Mouse (Mus musculus): ENCODE results near the gene Traf3ip3. TPM values are rescaled to one million over a fixed set of nuclear protein-coding genes. Genes with fewer than 3 reads are reported as not detected.

Gene Traf3ip3
- polyA plus RNA-seq, 1 experiment: 62.7 TPM

DNA sequence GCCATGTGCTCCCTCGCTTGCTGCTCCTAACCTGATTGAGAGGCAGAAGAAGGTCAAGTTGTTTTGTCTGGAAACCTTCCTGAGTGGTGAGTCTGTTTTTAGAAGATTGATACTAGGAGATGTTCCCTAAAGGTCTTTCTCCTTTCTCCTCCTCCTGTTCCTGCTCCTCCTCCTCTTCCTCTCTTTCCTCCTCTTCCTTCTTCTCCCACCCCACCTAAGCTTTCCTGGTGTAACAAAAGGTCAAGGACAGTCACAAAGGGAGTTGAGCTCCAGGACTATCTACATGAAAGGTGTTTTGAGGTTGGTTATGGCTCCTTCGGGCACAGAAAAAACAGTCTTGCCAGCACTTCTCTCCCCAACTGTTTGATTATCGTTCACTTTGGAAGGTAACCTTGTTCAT lies 33.8 kb downstream of the Traf3ip3 start, which contains the start of gene A130010J15Rik:
A130010J15Rik (plus strand) TSS at position 301 of the 400 bp plus-strand sequence.
- DNase-seq (ENCODE audit: low read depth in 1 of 2, low spot score in 2 of 2): no peak
- no peak within 1 kb of the TSS for H3K27ac ChIP-seq (ENCODE audit: insufficient read depth, low read length)
- no peaks in the 10 kb centered on the region for H3K27me3 ChIP-seq (ENCODE audit: control insufficient read depth, insufficient read depth, low read length)
- peaks cover 9% of the 10 kb centered on the region for H3K4me1 ChIP-seq (ENCODE audit: control insufficient read depth, insufficient read depth, insufficient read length)
- no peak within 1 kb of the TSS for H3K4me3 ChIP-seq (ENCODE audit: extremely low read depth, insufficient read depth, insufficient read length)
- H3K36me3 ChIP-seq (ENCODE audit: control insufficient read depth, insufficient read depth, low read length): no peaks in the 10 kb centered on the region
- TF ChIP-seq CTCF (IDR thresholded peaks at IDR 0.05; ENCODE audit: extremely low read depth, insufficient read depth, insufficient read length, insufficient replicate concordance) (no peak), POLR2A (IDR thresholded peaks at IDR 0.05; ENCODE audit: low read depth, low read length) (no peak)
- 88% methylated on average over 3 of the region's 3 CpGs for WGBS

DNA sequence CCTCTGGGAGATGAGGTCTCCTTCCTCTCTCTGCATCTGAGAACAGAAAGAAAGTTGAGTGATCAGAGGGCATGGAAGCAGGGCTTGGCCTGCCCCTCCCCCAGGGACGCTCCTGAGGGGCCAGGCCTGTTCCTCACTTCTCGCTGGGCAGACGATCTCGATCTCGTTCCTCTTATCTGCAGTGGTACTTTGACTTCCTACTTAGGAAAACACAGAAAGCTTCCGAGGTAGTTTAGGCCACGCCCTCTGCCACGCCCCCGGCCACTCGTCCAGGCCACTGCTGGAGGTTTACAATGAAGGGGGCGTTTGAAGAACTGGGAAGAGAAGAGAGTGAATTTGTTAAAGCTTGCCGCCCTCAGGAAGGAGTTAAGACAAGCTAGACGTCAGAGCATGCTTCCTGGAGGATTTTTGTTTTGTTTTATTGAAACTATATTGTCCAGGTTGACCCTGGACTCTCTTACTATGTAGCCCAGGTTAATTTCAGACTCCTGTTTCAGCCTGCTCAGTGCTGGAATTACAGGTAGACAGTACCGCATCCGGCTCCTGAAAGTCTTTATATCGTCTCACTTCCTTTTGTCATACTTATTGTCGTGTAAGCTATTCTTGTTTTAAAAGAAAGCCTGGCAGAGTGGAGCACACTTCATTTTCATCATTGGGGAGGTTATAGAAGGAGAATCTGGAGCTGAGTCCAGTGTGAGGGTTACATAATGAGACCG lies 41.0 kb downstream of the Traf3ip3 start:
- TF ChIP-seq CTCF (IDR thresholded peaks at IDR 0.05; ENCODE audit: extremely low read depth, insufficient read depth, insufficient read length, insufficient replicate concordance) (no peak), POLR2A (IDR thresholded peaks at IDR 0.05; ENCODE audit: low read depth, low read length) (no peak)

DNA sequence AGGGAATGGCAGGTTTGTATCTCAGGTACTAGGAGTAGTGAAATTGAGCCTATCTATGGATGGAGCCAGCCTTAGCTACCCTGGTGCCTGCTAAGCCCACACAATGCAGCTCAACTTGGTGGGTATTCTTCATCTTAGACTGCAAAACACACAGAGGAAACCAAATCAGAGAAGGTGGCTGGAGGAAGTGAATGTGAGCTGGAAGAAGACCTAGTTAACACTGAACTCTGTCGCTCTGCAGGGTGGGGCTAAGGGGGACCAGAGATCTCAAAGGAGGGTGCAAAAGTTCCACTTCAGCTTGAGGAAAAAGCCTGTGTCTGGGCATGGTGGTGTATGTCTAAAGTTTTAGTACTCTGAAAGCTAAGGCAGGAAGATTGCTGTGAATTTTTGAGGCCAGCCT lies 41.9 kb downstream of the Traf3ip3 start:
- DNase-seq (ENCODE audit: low read depth in 1 of 2, low spot score in 2 of 2): peak in 1 of 2 experiments; percentile 19
- H3K4me1 ChIP-seq (ENCODE audit: control insufficient read depth, insufficient read depth, insufficient read length): peaks cover 8% of the 10 kb centered on the region; the same call in 1 of the 2 replicates
- TF ChIP-seq CTCF (IDR thresholded peaks at IDR 0.05; ENCODE audit: extremely low read depth, insufficient read depth, insufficient read length, insufficient replicate concordance) (no peak), POLR2A (IDR thresholded peaks at IDR 0.05; ENCODE audit: low read depth, low read length) (no peak)
- no peaks in the 10 kb centered on the region for H3K36me3 ChIP-seq (ENCODE audit: control insufficient read depth, insufficient read depth, low read length)
- WGBS: 9% methylated on average over 1 of the region's 1 CpGs
- H3K27me3 ChIP-seq (ENCODE audit: control insufficient read depth, insufficient read depth, low read length): no peaks in the 10 kb centered on the region
- H3K27ac ChIP-seq (ENCODE audit: insufficient read depth, low read length): peak overlapping the region; percentile 46; the same call in 1 of the 2 replicates
- no peak overlapping the region for H3K4me3 ChIP-seq (ENCODE audit: extremely low read depth, insufficient read depth, insufficient read length)

More for the DNA sequence above, 41.0 kb downstream of the Traf3ip3 start:
- H3K4me3 ChIP-seq (ENCODE audit: extremely low read depth, insufficient read depth, insufficient read length): no peak overlapping the region
- peaks cover 8% of the 10 kb centered on the region; the same call in 1 of the 2 replicates for H3K4me1 ChIP-seq (ENCODE audit: control insufficient read depth, insufficient read depth, insufficient read length)
- 20% methylated on average over 18 of the region's 18 CpGs for WGBS
- H3K27me3 ChIP-seq (ENCODE audit: control insufficient read depth, insufficient read depth, low read length): no peaks in the 10 kb centered on the region
- H3K27ac ChIP-seq (ENCODE audit: insufficient read depth, low read length): peak overlapping the region; percentile 34; the same call in 1 of the 2 replicates
- no peaks in the 10 kb centered on the region for H3K36me3 ChIP-seq (ENCODE audit: control insufficient read depth, insufficient read depth, low read length)
- peak in 1 of 2 experiments; percentile 62 for DNase-seq (ENCODE audit: low read depth in 1 of 2, low spot score in 2 of 2)

DNA sequence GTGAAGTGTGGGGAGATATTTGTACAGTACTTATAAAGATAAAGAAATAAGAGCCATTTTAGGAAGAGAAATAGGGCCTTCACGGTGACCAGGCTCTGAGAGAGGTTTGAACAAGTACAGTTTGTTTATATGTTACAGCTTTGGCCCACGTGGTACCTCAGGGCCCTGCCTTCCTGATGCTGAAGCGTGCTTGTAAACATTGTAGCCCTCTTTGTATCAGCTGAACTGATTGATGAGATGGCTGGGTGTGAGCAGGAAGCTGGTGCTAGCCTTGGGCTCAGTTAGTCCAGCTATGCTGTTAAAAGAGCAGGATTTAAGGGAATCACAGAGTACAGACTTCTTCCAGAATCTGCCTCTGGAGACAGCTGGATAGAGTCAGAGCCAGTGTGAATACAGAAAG lies 42.3 kb downstream of the Traf3ip3 start:
- H3K36me3 ChIP-seq (ENCODE audit: control insufficient read depth, insufficient read depth, low read length): no peaks in the 10 kb centered on the region
- WGBS: 48% methylated on average over 3 of the region's 3 CpGs
- no peak overlapping the region for H3K4me3 ChIP-seq (ENCODE audit: extremely low read depth, insufficient read depth, insufficient read length)
- H3K27ac ChIP-seq (ENCODE audit: insufficient read depth, low read length): peak overlapping the region; percentile 13; the same call in 1 of the 2 replicates
- no peaks in the 10 kb centered on the region for H3K27me3 ChIP-seq (ENCODE audit: control insufficient read depth, insufficient read depth, low read length)
- no peak for DNase-seq (ENCODE audit: low read depth in 1 of 2, low spot score in 2 of 2)
- peaks cover 8% of the 10 kb centered on the region; the same call in 1 of the 2 replicates for H3K4me1 ChIP-seq (ENCODE audit: control insufficient read depth, insufficient read depth, insufficient read length)
- TF ChIP-seq POLR2A (IDR thresholded peaks at IDR 0.05; ENCODE audit: low read depth, low read length) (no peak), CTCF (IDR thresholded peaks at IDR 0.05; ENCODE audit: extremely low read depth, insufficient read depth, insufficient read length, insufficient replicate concordance) (no peak)

DNA sequence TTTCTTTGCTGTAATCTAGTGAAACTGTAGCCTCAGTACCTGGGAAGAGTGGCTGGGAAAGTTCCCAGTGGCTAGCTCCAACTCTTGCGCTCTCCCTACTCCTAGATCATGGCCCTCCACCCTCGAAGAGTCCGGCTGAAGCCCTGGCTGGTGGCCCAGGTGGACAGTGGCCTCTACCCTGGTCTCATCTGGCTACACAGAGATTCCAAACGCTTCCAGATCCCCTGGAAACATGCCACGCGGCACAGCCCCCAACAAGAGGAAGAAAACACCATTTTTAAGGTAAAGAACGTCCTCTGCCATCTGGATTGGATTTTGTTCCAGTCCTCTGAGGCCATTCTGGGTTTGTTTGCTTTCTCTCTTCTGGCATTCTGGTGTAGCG lies 44.4 kb downstream of the Traf3ip3 start:
- 89% methylated on average over 8 of the region's 8 CpGs for WGBS
- Histone ChIP-seq H3K36me3 (ENCODE audit: control insufficient read depth, insufficient read depth, low read length) (no peaks in the 10 kb centered on the region), H3K4me1 (ENCODE audit: control insufficient read depth, insufficient read depth, insufficient read length) (peaks cover 8% of the 10 kb centered on the region), H3K4me3 (ENCODE audit: extremely low read depth, insufficient read depth, insufficient read length) (no peak overlapping the region), H3K27me3 (ENCODE audit: control insufficient read depth, insufficient read depth, low read length) (no peaks in the 10 kb centered on the region; the same call in 1 of the 2 replicates), H3K27ac (ENCODE audit: insufficient read depth, low read length) (no peak overlapping the region)
- no peak for TF ChIP-seq POLR2A (IDR thresholded peaks at IDR 0.05; ENCODE audit: low read depth, low read length)
- no peak for DNase-seq (ENCODE audit: low read depth in 1 of 2, low spot score in 2 of 2)

DNA sequence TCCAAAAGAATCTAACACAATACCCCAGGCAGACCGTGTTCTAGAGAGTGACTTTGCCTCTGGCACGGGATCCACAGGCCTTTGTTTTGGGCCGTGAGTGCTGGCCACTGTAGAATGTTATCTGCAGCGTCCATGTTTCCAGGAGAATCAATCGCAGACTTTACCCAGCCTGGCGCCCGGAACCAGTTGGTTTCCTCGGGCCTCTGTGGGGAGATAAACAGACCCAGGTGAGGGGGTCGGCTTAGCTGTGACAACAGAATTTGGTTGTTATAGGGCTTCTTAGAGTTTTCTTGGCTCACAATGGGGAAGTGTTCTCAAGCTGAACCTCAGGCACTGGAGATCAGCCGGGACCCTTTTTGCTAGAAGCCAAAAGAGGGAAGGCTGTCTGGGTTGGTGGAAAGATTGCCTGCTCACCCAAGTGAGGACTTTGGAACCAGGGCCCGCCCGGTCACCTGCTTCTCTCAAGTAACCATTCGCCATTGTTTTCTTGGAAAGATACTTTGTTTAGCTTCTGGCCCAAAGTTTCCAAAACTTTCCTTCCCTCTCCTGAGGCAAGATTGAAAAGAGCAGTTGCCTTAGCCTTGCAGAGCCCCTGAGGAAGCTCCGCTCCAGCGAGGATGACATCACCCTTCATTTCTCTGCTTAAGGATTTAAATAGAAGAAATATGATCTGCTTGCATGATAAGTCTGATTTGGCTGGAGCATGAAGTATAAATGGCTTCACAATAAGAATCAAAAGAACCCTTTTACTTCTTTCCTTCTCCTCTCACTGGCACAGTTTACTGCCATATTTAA lies 45.0 kb downstream of the Traf3ip3 start:
- no peak overlapping the region for H3K27ac ChIP-seq (ENCODE audit: insufficient read depth, low read length)
- TF ChIP-seq POLR2A (IDR thresholded peaks at IDR 0.05; ENCODE audit: low read depth, low read length) (no peak), CTCF (IDR thresholded peaks at IDR 0.05; ENCODE audit: extremely low read depth, insufficient read depth, insufficient read length, insufficient replicate concordance) (no peak)
- H3K4me3 ChIP-seq (ENCODE audit: extremely low read depth, insufficient read depth, insufficient read length): no peak overlapping the region
- H3K4me1 ChIP-seq (ENCODE audit: control insufficient read depth, insufficient read depth, insufficient read length): peaks cover 8% of the 10 kb centered on the region
- no peaks in the 10 kb centered on the region for H3K36me3 ChIP-seq (ENCODE audit: control insufficient read depth, insufficient read depth, low read length)
- no peaks in the 10 kb centered on the region; the same call in 1 of the 2 replicates for H3K27me3 ChIP-seq (ENCODE audit: control insufficient read depth, insufficient read depth, low read length)
- 68% methylated on average over 15 of the region's 15 CpGs for WGBS
- no peak for DNase-seq (ENCODE audit: low read depth in 1 of 2, low spot score in 2 of 2)

Measured in spleen, adult 2 months (tissue).